Mouse (Mus musculus) stomach, postnatal 0 days (tissue): ENCODE measurements around the gene Prickle1. TPM values are rescaled to one million over a fixed set of nuclear protein-coding genes. Genes with fewer than 3 reads are reported as not detected.

Experiments used
- ATAC-seq: fragments of 200-750 bp; cut with Nextera tagmentation; 2 replicates; pipeline ENCODE4 v1.8.0; 2017; ENCODE audit not compliant: low FRiP score, low TSS enrichment
- DNase-seq: peaks from one replicate; pipeline ENCODE4 v3.0.0-alpha.2; 2016; ENCODE audit warnings: low spot score
- H3K27ac ChIP-seq: fragments of 300-500 bp; sonication (generic); replicated peaks from 2 replicates; pipeline ENCODE4 v1.5.1; 2014; ENCODE audit warnings: mild to moderate bottlenecking, control low read depth
- H3K27me3 ChIP-seq: fragments of 300-500 bp; sonication (generic); 2 replicates; pipeline ENCODE4 v1.6.1; 2014; ENCODE audit warnings: low read length; ENCODE audit not compliant: control insufficient read depth, insufficient read depth
- H3K36me3 ChIP-seq: fragments of 300-500 bp; sonication (generic); 2 replicates; pipeline ENCODE4 v1.6.1; 2014; ENCODE audit warnings: low read length, mixed read lengths; ENCODE audit not compliant: control insufficient read depth, insufficient read depth
- H3K4me1 ChIP-seq: fragments of 300-500 bp; sonication (generic); replicated peaks from 2 replicates; pipeline ENCODE4 v1.6.1; 2014; ENCODE audit warnings: antibody characterized with exemption; ENCODE audit not compliant: control insufficient read depth, insufficient read depth
- H3K4me2 ChIP-seq: fragments of 300-500 bp; sonication (generic); replicated peaks from 2 replicates; pipeline ENCODE4 v1.6.1; 2014; ENCODE audit warnings: low read depth, mild to moderate bottlenecking, control low read depth, moderate library complexity
- H3K4me3 ChIP-seq: fragments of 300-500 bp; sonication (generic); 2 replicates; pipeline ENCODE4 v1.5.1; 2014; ENCODE audit warnings: low read depth, low read length, control low read depth
- H3K9ac ChIP-seq: fragments of 300-500 bp; sonication (generic); 2 replicates; pipeline ENCODE4 v1.6.1; 2014; ENCODE audit warnings: mild to moderate bottlenecking, low read length, control low read depth, mixed read lengths
- H3K9me3 ChIP-seq: fragments of 300-500 bp; sonication (generic); 2 replicates; pipeline ENCODE4 v1.6.1; 2016; ENCODE audit warnings: low read length; ENCODE audit not compliant: control insufficient read depth
- CTCF ChIP-seq: IDR thresholded peaks from 2 replicates; pipeline ENCODE4 v1.5.1; 2016; ENCODE audit warnings: antibody characterized with exemption, low read depth, mild to moderate bottlenecking, moderate library complexity
- EP300 ChIP-seq: optimal IDR thresholded peaks from 2 replicates; pipeline ENCODE3; 2016; ENCODE audit warnings: antibody characterized with exemption
- WGBS: fragments of 180-500 bp; shearing (Covaris S2); extraction: QIAGEN DNeasy Blood & Tissue Kit; methylation state at CpG from one replicate; pipeline ENCODE4 v1.1.7; 2014; 5-methylcytosine and 5-hydroxymethylcytosine counted together
- polyA plus RNA-seq: library from polyadenylated mRNA; unstranded; fragments of >200 nt; fragmentation: Nextera tagmentation; extraction: Ambion mirVana; gene quantifications from 2 replicates; pipeline ENCODE4 v1.2.1, GENCODE M21; 2015

Gene Prickle1
- polyA plus RNA-seq, 1 experiment from 2014 or later = 6.5 TPM

DNA sequence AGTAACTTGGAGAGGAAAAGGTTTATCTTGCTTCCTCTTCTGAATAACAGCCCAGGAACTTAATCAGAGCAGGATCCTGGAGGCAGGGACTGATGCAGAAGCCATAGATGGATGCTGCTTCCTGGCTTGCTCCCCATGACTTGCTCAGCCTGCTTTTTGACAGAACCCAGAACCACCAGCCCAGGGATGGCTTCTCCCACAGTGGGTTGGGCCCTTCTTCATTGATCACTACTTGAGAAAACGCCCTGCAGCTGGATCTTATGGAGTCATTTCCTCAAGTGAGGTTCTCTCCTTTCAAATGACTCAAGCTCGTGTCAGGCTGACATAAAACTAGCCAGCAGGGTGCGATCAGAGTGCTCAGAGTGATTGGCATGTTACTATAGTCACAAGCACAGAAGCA, 19.3 kb upstream of the Prickle1 start:
- no peaks in the 10 kb centered on the region for H3K36me3 ChIP-seq
- no peaks in the 10 kb centered on the region for H3K27me3 ChIP-seq
- ATAC-seq (no peak), DNase-seq (peak; percentile 9)
- no peaks in the 10 kb centered on the region for H3K4me1 ChIP-seq
- no peak overlapping the region for H3K4me2 ChIP-seq
- TF ChIP-seq CTCF (no peak), EP300 (no peak)
- no peak overlapping the region for H3K27ac ChIP-seq
- WGBS = 78% methylated on average over 3 of the region's 3 CpGs
- H3K9me3 ChIP-seq = no peaks in the 10 kb centered on the region
- no peak overlapping the region for H3K4me3 ChIP-seq
- H3K9ac ChIP-seq = no peak overlapping the region

GRCm38 (mm10) chr15:93613606-93614005, 17.9 kb upstream of the Prickle1 start:
- Histone ChIP-seq H3K27me3 (no peaks in the 10 kb centered on the region), H3K27ac (no peak overlapping the region), H3K36me3 (no peaks in the 10 kb centered on the region), H3K9me3 (no peaks in the 10 kb centered on the region), H3K9ac (no peak overlapping the region), H3K4me3 (no peak overlapping the region), H3K4me2 (no peak overlapping the region), H3K4me1 (no peaks in the 10 kb centered on the region)
- 24% methylated on average over 3 of the region's 3 CpGs for WGBS
- no peak for ATAC-seq
- peak; percentile 7 for DNase-seq
- TF ChIP-seq CTCF (no peak), EP300 (no peak)

DNA sequence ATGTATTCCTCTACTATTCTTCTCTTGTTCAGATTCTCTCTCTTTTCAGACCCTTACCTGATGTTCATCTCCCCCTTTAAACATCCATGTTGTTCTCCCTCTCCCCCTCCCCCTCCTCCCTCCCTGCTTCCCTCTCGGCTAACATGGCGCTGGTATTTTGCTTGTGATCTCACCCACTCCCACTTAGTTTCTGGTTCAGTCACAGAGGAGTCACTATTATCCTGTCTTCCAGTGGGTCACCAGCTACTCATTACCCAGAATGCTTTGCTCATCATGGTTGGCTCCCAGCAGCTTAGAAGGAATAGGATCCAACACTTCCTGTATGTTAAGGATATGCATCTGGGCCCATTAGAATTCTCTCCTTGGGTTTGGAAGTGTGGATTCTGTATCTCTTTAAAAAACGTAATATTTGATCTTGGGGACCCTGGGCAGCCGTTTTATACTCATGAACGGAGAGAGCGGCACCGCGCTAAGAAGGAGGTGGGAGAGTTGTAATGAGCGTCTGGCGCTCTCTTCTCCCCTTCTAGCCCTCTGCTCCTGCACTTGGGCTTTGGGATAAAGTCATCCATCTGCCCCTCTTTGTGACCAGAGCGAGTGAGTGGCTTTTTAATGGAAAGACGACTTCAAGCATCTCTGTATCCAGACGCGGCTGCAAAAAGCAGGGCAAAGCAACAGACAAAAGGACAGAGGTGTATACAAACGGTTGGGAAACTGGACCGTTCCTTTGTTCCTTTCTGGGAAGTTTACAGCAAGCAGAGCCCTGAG, 16.0 kb upstream of the Prickle1 start:
- 89% methylated on average over 16 of the region's 16 CpGs for WGBS
- no peak for TF ChIP-seq CTCF
- TF ChIP-seq EP300 = no peak
- H3K27ac ChIP-seq = no peak overlapping the region
- peak; percentile 7 for DNase-seq
- no peak overlapping the region for H3K4me3 ChIP-seq
- H3K4me2 ChIP-seq = no peak overlapping the region
- H3K36me3 ChIP-seq = no peaks in the 10 kb centered on the region
- no peak overlapping the region for H3K9ac ChIP-seq
- no peaks in the 10 kb centered on the region for H3K27me3 ChIP-seq
- ATAC-seq = no peak
- H3K4me1 ChIP-seq = no peaks in the 10 kb centered on the region
- H3K9me3 ChIP-seq = no peaks in the 10 kb centered on the region

DNA sequence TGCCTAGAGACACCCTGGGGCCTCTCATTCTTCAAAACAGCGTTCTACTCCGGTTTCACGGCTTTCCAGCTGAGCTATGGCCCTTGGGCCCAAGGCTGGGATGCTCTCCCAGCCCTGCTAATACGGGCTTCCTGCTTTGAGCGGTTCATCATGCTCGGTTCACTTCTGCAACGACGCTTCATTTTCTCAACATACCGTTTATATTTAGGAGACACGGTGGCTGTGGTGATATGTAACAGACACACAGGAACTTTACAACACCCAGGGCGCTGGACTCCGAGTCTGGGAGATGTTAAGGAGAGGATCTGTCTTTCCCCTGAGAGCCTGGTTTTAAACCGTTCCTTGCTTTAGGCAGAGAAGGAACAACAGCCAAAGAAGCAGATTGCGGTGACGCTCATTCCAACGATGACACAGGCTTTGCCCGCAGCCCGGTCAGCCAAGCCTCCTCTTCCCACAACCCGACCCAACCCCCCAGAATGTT, 15.1 kb upstream of the Prickle1 start:
- Histone ChIP-seq H3K27me3 (no peaks in the 10 kb centered on the region), H3K9ac (no peak overlapping the region), H3K4me2 (no peak overlapping the region), H3K27ac (peak overlapping the region; percentile 77), H3K9me3 (no peaks in the 10 kb centered on the region), H3K4me3 (no peak overlapping the region), H3K36me3 (no peaks in the 10 kb centered on the region), H3K4me1 (no peaks in the 10 kb centered on the region)
- TF ChIP-seq EP300 (no peak), CTCF (no peak)
- DNase-seq (peak; percentile 12), ATAC-seq (no peak)
- 47% methylated on average over 19 of the region's 19 CpGs for WGBS

GRCm38 (mm10) chr15:93610288-93610687, 14.6 kb upstream of the Prickle1 start:
- H3K4me1 ChIP-seq = no peaks in the 10 kb centered on the region
- H3K36me3 ChIP-seq = no peaks in the 10 kb centered on the region
- no peak for TF ChIP-seq CTCF
- TF ChIP-seq EP300 = no peak
- no peak for ATAC-seq
- 67% methylated on average over 18 of the region's 18 CpGs for WGBS
- no peak overlapping the region for H3K4me2 ChIP-seq
- H3K9me3 ChIP-seq = no peaks in the 10 kb centered on the region
- H3K27me3 ChIP-seq = no peaks in the 10 kb centered on the region
- H3K4me3 ChIP-seq = no peak overlapping the region
- peak overlapping the region; percentile 77 for H3K27ac ChIP-seq
- H3K9ac ChIP-seq = no peak overlapping the region
- DNase-seq = peak; percentile 10

GRCm38 (mm10) chr15:93602850-93603249, 7.2 kb upstream of the Prickle1 start:
- H3K36me3 ChIP-seq = no peaks in the 10 kb centered on the region
- no peak overlapping the region for H3K9ac ChIP-seq
- no peak overlapping the region for H3K27ac ChIP-seq
- H3K4me3 ChIP-seq = no peak overlapping the region
- H3K27me3 ChIP-seq = no peaks in the 10 kb centered on the region
- DNase-seq (peak; percentile 9), ATAC-seq (no peak)
- H3K4me2 ChIP-seq = no peak overlapping the region
- TF ChIP-seq CTCF = no peak
- TF ChIP-seq EP300 = no peak
- H3K9me3 ChIP-seq = no peaks in the 10 kb centered on the region
- WGBS = 75% methylated on average over 6 of the region's 6 CpGs
- no peaks in the 10 kb centered on the region for H3K4me1 ChIP-seq
